Mouse (Mus musculus): ENCODE measurements at regions not wholly inside any gene's neighbourhood (a gene's known extent, or its start where the extent isn't known, plus 50 kb on each side); places are given as distances from the start of the nearest gene placed in this dataset.

DNA sequence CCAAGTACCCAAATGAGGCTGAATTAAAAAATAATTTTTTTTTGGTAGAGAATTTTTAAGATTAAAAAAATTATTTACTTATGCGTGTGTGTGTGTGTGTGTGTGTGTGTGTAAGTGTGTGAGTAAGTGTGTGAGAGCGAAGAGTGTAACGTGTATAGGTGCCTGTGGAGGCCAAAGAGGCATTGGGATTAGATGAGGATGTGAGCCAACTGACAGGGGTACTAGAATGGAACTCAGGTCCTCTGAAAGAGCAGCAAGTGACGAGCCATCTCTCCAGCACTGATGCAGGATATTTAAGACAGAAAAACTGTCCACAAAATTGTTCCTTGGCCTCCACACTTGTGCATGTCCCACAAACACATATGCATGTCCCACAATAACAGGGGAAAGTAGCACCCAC, 121.0 kb downstream of the Qrsl1 start:
- in situ Hi-C loops (cut with MboI, MseI) = no loop called here

DNA sequence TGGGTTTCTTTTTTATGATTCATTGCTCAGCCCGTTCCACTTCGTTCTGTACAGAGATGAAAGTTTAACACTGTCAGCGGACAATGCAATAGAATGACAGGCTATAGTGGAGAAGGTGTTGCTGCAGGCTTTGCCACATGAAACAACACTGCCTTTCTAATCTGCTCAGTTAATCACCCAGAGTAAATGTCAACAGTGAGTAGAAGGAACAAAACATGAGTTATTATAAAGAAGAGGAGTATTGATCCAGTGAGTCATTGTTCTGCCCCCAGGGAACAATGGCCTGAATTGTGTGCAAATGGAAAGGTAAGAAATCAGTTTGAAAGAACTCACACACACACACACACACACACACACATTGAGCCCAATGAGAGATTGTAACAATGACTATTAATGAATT, 118.2 kb downstream of the Qrsl1 start:
- in situ Hi-C loops (cut with MboI, MseI) = no loop called here

DNA sequence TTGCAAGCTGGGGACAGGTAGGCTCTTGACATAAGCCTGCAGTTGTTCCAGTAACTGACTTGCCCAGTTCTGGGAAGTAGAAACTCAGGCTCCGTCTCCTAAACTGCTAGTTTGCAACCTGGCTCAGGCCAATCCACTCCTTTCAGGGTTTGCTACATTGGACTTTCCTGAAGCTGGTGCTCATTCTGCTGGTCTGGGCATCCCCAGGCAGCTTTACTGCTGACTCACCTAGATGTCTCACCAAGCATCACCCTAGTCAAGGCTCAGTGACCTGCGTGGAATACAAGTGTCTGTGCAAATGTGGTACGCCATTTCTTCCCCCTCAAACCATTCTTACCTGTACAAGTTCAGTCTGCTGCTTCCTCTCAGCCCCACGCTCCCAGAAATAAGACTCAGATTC, 110.8 kb downstream of the Qrsl1 start:
- in situ Hi-C loops (cut with MboI, MseI) = no loop called here

DNA sequence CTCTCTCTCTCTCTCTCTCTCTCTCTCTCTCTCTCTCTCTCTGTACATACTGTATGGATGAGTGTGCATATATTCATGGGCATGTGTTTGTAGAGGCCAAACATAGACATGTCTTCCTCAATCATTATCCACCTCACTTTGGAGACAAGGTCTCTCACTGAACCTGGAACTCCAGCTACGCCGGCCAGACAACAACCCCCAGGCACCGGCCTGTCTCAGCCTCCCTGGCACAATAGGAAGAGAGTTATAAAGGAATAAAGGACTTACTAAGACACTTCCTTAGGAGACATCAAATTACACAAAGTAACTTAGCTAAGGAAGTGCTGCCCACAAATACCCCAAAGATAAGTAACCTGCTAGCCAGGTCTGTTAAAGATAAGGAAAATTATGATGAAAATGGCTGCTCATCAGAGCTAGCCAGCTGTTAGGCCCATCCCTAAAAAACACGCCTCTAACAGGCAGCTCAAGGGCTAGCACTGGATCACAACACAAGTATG, 110.0 kb downstream of the Qrsl1 start:
- in situ Hi-C loops (cut with MboI, MseI) = no loop called here

DNA sequence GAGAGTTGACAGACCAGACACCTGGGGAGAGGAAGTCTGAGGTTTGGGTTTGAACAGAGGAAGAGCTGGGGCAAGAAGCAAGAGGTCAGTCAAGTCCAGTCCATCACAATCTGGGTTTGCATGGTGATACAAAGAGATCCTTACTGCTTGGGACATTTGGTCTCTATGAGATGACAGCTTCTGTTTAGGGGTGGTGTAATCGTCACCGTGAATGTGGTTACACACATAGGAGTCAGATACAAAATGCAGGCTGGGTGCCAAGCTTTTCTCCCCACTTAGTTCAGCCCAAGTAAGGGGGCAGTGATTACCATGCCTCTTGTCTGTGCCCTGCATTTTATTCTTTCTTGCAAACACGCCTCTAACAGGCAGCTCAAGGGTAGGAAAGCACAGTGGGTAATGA, 108.9 kb downstream of the Qrsl1 start:
- in situ Hi-C loops (cut with MboI, MseI) = no loop called here

DNA sequence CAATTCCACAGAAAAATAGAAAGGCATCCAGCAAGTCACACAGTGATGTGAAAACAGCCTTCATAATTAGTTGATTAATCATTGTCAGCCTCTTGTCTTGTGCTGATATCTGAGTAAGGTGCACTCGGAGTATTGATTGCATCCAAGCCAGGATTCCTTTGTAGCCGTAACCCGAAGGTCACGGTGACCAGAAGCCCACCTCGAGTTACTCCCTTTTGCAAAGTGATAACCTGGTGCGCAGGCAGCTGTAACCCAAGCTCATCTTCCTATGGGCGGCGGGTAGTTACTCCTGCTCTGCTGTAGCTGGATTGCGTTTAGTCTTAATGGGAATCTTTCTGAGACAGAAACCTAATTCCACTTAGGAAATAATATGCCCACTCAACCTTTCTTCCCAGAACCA, 107.0 kb downstream of the Qrsl1 start:
- in situ Hi-C loops (cut with MboI, MseI) = no loop called here

DNA sequence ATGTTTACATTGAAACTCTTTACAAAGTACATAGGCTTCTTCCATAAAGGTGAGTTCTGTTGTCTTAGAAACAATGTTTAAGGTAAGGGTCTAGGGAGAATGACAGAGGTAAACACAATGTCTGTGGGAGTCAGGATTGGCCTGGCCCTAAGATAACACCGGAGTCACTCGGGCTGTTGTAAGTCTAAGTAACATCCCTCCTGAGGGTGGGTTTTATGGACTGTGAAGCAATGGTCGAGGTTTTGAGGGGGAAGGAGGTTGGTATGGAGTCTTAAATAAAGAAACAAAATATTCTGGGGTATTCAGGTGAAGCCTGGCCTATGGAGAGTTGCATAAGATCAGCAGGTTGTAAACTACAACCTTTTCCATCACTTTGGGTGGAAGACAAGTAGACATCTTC, 101.5 kb downstream of the Qrsl1 start:
- in situ Hi-C loops (cut with MboI, MseI) = no loop called here

DNA sequence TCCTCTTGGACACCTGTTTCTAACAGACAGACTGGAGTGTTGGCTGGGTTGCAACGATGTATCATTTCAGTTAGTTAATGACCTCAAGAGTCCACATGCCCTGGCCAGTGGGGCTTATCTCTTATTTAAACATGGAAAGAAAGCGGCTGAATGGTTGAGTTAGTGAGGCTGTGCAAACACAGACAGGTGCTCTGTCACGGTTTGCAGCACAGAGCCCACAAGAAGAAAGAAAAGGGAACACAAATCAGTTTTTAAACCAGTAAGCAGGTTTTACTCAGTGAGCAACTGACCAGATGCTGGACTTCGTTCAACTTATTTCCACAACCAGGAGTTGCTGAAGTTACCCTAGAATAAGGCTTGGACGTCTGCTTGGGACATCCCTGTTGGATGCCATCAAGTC, 86.3 kb downstream of the Qrsl1 start:
- in situ Hi-C loops (cut with MboI, MseI) = no loop called here

DNA sequence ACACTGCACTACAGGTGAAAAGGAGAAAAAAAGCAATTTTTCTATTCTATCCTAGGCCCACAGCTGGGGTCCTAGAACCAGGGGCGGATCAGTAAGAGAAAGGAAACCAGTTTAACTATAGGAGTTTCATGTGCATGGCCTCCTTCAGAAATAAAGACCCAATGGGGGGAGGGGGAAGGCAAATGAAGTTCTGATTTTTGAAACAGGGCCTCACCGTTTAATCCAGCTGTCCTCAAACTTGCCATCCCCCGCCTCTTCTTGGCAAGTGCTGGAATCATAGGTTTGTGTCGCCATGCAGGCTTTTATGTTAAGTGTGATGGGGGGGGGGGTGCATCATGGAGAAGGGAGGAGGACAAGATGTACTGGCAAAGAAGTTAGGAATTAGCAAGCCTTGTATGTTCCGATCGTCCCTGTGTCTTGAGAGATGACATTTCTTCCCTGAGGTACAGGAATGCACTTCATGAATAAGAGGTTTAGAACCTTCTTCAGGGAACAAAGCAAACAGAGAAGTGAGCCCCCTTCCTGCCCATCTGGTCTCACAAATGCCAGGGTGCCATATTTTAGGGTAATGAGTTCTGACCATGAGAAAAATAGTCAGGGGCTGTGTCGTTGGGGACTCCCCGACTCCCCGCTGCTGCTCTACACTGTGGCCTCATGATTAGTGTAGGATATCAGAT, 83.9 kb downstream of the Qrsl1 start:
- in situ Hi-C loops (cut with MboI, MseI) = no loop called here

DNA sequence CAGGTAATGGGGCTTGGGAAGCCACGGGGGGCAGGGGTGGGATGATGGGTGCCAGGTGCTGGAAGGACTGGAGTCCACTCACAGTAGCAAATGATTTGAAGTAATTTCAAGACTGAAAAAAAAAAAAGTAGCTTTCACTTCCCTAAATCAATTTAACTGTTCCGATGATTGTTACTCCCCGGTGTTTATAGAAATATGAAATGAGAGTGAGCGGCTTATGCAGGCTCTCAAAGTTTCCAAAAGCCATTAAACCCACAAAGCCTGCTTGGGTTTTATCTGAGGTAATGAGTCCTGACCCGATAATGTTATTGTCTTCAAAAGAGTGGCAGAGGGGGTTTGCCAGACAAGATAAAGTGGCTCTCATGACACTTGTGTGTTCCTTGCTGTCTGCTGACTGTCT, 82.9 kb downstream of the Qrsl1 start:
- in situ Hi-C loops (cut with MboI, MseI) = no loop called here

DNA sequence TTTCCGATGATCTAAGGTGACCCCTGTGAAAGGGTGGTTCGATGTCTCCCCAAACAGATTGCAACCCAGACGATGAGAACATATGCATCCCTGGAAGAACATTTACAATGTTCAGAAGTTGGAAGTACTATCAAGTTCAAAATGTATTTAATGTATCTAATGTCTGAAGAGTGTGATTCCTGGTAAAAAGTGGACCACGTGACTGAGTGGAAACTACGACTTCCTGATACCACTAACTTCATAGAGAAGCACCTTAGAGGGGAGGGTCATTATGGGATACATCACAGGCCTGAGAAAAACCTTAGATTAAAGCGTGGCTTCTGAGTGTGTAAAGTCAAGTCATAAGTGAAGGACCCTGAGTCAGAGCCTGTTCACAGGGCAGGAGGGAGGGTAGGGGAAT, 82.1 kb downstream of the Qrsl1 start:
- in situ Hi-C loops (cut with MboI, MseI) = no loop called here

DNA sequence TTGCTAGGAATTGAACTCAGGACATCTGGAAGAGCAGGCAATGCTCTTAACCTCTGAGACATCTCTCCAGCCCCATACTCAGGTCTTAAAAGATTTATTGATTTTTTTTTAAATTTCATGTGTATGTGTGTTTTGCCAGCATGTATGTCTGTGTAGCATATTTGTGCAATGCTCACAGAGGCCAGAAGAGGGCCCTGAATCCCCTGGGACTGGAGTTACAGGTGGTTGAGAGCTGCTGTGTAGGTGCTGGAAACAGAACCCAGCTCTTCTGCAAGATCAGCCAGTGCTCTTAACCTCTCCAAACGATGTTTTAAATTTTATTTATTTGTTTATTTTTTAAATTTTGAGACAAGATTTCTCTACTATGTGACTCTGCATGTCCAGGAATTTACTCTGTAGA, 78.9 kb downstream of the Qrsl1 start:
- in situ Hi-C loops (cut with MboI, MseI) = no loop called here

DNA sequence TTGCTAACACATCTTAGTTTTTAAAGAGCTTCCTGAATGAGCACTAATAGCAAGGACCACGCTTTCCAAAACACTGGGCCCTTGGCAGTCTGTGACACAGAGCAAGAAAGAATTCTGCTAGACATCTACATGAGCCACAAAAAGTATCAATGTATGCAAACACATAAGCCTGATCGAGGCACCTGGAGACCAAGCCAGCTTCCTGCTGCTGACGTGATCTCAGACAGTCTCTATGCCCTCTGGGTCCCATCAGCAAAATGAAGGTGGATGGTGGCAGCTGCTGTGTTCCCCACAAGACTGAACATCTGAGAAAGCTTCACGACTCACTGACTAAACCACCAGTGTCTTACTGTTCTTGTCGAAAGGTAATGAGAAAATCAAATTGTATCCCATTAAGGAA, 77.5 kb downstream of the Qrsl1 start:
- in situ Hi-C loops (cut with MboI, MseI) = no loop called here

Measured in regulatory T cell (primary cell).